Mouse (Mus musculus): ENCODE data around the gene Baz2b. TPM values are rescaled to one million over a fixed set of nuclear protein-coding genes. Genes with fewer than 3 reads are reported as not detected.
A peak's percentile ranks its signal among the peaks of the same experiment; 100 is the strongest.

Gene Baz2b
- total RNA-seq, 1 experiment from 2014 or later: 367 TPM

GRCm38 (mm10) chr2:60071813-60072212 is 137.8 kb downstream of the Baz2b start:
- peak; percentile 86 for ATAC-seq (ENCODE audit: extremely low read depth, insufficient number of reproducible peaks, low FRiP score, poor library complexity, severe bottlenecking)

- ATAC-seq (ENCODE audit: extremely low read depth, insufficient number of reproducible peaks, low FRiP score, poor library complexity, severe bottlenecking): no peak
Observed at GRCm38 (mm10) chr2:60070938-60071337, 138.7 kb downstream of the Baz2b start.

GRCm38 (mm10) chr2:60068468-60068867 is 141.2 kb downstream of the Baz2b start:
- no peak for ATAC-seq (ENCODE audit: extremely low read depth, insufficient number of reproducible peaks, low FRiP score, poor library complexity, severe bottlenecking)

- no peak for ATAC-seq (ENCODE audit: extremely low read depth, insufficient number of reproducible peaks, low FRiP score, poor library complexity, severe bottlenecking)
Observed at GRCm38 (mm10) chr2:60065415-60065814, 144.2 kb downstream of the Baz2b start.

GRCm38 (mm10) chr2:60060185-60060775 is 149.4 kb downstream of the Baz2b start:
- ATAC-seq (ENCODE audit: extremely low read depth, insufficient number of reproducible peaks, low FRiP score, poor library complexity, severe bottlenecking): no peak

GRCm38 (mm10) chr2:60059300-60059699 is 150.3 kb downstream of the Baz2b start:
- no peak for ATAC-seq (ENCODE audit: extremely low read depth, insufficient number of reproducible peaks, low FRiP score, poor library complexity, severe bottlenecking)

- no peak for ATAC-seq (ENCODE audit: extremely low read depth, insufficient number of reproducible peaks, low FRiP score, poor library complexity, severe bottlenecking)
Observed at GRCm38 (mm10) chr2:60056043-60056442, 153.6 kb downstream of the Baz2b start.

- ATAC-seq (ENCODE audit: extremely low read depth, insufficient number of reproducible peaks, low FRiP score, poor library complexity, severe bottlenecking): no peak
Observed at GRCm38 (mm10) chr2:60054808-60055535, 154.7 kb downstream of the Baz2b start.

- no peak for ATAC-seq (ENCODE audit: extremely low read depth, insufficient number of reproducible peaks, low FRiP score, poor library complexity, severe bottlenecking)
Observed at GRCm38 (mm10) chr2:60053222-60054010, 156.2 kb downstream of the Baz2b start.

GRCm38 (mm10) chr2:60050667-60051460 is 158.8 kb downstream of the Baz2b start:
- ATAC-seq (ENCODE audit: extremely low read depth, insufficient number of reproducible peaks, low FRiP score, poor library complexity, severe bottlenecking): no peak

- ATAC-seq (ENCODE audit: extremely low read depth, insufficient number of reproducible peaks, low FRiP score, poor library complexity, severe bottlenecking): no peak
Observed at GRCm38 (mm10) chr2:60049889-60050288, 159.8 kb downstream of the Baz2b start.

- no peak for ATAC-seq (ENCODE audit: extremely low read depth, insufficient number of reproducible peaks, low FRiP score, poor library complexity, severe bottlenecking)
Observed at GRCm38 (mm10) chr2:60049351-60049750, 160.3 kb downstream of the Baz2b start.

GRCm38 (mm10) chr2:60045995-60046394 is 163.6 kb downstream of the Baz2b start:
- peak; percentile 62; the same call in 1 of the 2 replicates for ATAC-seq (ENCODE audit: extremely low read depth, insufficient number of reproducible peaks, low FRiP score, poor library complexity, severe bottlenecking)

GRCm38 (mm10) chr2:60044988-60045387 is 164.7 kb downstream of the Baz2b start:
- ATAC-seq (ENCODE audit: extremely low read depth, insufficient number of reproducible peaks, low FRiP score, poor library complexity, severe bottlenecking): peak; percentile 44; the same call in 1 of the 2 replicates

- no peak for ATAC-seq (ENCODE audit: extremely low read depth, insufficient number of reproducible peaks, low FRiP score, poor library complexity, severe bottlenecking)
Observed at GRCm38 (mm10) chr2:60044540-60044939, 165.1 kb downstream of the Baz2b start.

- no peak for ATAC-seq (ENCODE audit: extremely low read depth, insufficient number of reproducible peaks, low FRiP score, poor library complexity, severe bottlenecking)
Observed at GRCm38 (mm10) chr2:60042699-60043098, 166.9 kb downstream of the Baz2b start.

- no peak for ATAC-seq (ENCODE audit: extremely low read depth, insufficient number of reproducible peaks, low FRiP score, poor library complexity, severe bottlenecking)
Observed at GRCm38 (mm10) chr2:60041485-60042274, 168.0 kb downstream of the Baz2b start.

- ATAC-seq (ENCODE audit: extremely low read depth, insufficient number of reproducible peaks, low FRiP score, poor library complexity, severe bottlenecking): no peak
Observed at GRCm38 (mm10) chr2:60040162-60040561, 169.5 kb downstream of the Baz2b start.

All from neutrophil, adult 5-6 weeks (primary cell).